Mouse (Mus musculus) B cell, adult 67 days (primary cell): ENCODE data around the gene Adam29. TPM values are rescaled to one million over a fixed set of nuclear protein-coding genes. Genes with fewer than 3 reads are reported as not detected.

Experiments
- total RNA-seq, 2 experiments: library from RNA; stranded (reverse); gene quantifications; 4 replicates each; pipeline ENCODE4 v1.2.4; 2023

The Adam29 gene
- total RNA-seq = not detected

GRCm38 (mm10) chr8:55906848-55907247 lies at the start of gene Adam29:
TSS of gene Adam29 (minus strand) at chr8:55906948.

GRCm38 (mm10) chr8:55939870-55940525 lies 33.2 kb upstream of the Adam29 start, which contains the start of gene Glra3:
TSS of gene Glra3 (plus strand) at chr8:55940460.

Other genes starting within 250 kb of the Adam29 start
- not detected for gene Glra3, start 33.5 kb upstream of the Adam29 start, total RNA-seq